Mouse (Mus musculus) left cerebral cortex, postnatal 4 days (tissue): Measurements from ENCODE around the gene 5730455P16Rik. TPM values are rescaled to one million over a fixed set of nuclear protein-coding genes. Genes with fewer than 3 reads are reported as not detected.
"Not testable (repeated sequence)": the region's sequence is repeated elsewhere in the genome, so short reads cannot be mapped to it uniquely, and the experiment has no call there.

ENCODE experiments used
- DNase-seq: peaks from one replicate; pipeline ENCODE4 v3.0.0-alpha.2; 2022
- intact Hi-C: fragments of 180-260 bp; cut with DNase I; formaldehyde crosslinking; loops from one replicate; pipeline ENCODE4 v1.15.1; 2025
- total RNA-seq, 2 experiments: library from RNA; stranded (reverse); gene quantifications; 2 replicates each; pipeline ENCODE4 v1.2.3; 2021

The 5730455P16Rik gene
- total RNA-seq, result 10 to 100 TPM; 41.1 to 45.2 TPM

GRCm38 (mm10) chr11:80377712-80378451 lies at the start of gene 5730455P16Rik:
TSS of gene 5730455P16Rik (minus strand) at chr11:80378034.
- intact Hi-C loops, result no loop called here
- peak; percentile 86 for DNase-seq

DNA sequence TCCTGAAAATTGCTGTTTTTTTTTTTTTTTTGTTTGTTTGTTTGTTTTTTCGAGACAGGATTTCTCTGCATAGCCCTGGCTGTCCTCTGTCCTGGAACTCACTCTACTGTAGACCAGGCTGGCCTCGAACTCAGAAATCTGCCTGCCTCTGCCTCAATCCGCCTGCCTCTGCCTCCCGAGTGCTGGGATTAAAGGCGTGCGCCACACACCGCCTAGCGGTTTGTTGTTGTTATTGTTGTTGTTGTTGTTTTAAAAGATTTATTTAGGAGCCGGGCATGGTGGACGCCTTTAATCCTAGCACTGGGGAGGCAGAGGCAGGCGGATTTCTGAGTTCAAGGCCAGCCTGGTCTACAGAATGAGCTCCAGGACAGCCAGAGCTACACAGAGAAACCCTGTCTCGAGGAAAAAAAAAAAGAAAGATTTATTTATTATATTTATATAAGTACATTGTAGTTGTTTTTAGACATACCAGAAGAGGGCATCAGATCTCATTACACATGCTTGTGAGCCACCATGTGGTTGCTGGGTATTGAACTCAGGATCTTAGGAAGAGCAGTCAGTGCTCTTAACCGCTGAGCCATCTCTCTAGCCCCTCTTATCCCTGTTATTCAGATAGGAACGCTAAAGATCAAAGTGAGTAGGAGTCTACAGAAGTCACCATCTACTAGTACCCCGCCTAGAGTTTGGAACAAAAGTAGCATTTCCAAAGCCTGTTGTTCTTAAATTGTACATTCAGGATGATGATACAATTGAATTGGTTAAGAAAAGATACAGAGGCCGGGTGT lies 48.4 kb upstream of the 5730455P16Rik start:
- intact Hi-C loops, result loop anchor here (5.0 kb wide), 1 partner anchor 246 kb away; no protein-coding TSS in a partner anchor
- DNase-seq, result not testable (repeated sequence)

DNA sequence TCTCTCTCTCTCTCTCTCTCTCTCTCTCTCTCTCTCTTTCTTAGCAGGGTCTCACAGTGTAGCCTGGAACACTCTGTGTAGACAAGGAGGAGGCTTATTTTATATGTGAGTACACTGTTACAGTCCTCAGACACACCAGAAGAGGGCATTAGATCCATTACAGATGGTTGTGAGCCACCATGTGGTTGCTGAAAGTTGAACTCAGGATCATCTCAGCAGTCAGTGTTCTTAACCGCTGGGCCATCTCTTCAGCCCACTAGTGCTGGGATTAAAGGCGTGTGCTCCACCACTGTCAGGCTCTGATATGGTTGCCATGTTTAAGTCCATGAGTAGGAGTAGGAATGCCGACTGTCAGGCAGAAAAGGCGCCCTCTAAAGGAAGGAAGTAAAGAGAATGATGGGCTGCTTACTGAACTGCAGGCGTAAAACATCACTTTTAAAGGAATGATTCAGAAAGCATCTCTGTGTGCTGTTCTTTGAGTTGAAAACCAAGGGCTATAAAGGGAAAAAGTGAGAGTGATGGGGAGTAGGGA lies 47.5 kb upstream of the 5730455P16Rik start:
- DNase-seq, result no peak
- intact Hi-C loops, result loop anchor here (5.0 kb wide), 1 partner anchor 247 kb away; no protein-coding TSS in a partner anchor

DNA sequence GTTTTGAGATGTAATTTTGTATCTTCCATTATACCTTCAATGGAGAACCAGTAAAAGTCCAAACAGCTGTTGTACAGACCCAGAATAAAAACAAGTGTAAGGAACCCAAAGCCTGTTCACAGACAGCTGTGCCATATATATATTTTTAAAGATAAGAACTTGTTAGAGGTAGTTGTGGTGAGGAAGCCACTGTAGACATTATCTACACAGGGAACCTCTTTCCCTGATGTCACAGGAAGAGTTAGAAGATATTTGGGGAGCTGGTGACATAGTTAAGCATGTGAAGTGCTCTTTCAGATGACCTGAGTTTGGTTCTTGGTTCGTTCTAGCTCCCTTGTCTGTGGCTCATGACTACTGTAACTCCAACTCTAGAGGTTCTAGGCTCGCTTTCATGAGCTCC lies 46.9 kb upstream of the 5730455P16Rik start:
- no peak for DNase-seq
- intact Hi-C loops, result loop anchor here (5.0 kb wide), 1 partner anchor 248 kb away; no protein-coding TSS in a partner anchor

- intact Hi-C loops, result no loop called here
- DNase-seq, result no peak
Observed at GRCm38 (mm10) chr11:80421421-80422047, 43.7 kb upstream of the 5730455P16Rik start.

GRCm38 (mm10) chr11:80420202-80420984 lies 42.6 kb upstream of the 5730455P16Rik start:
- intact Hi-C loops, result no loop called here
- no peak for DNase-seq

GRCm38 (mm10) chr11:80419743-80420142 lies 41.9 kb upstream of the 5730455P16Rik start:
- intact Hi-C loops, result no loop called here

DNA sequence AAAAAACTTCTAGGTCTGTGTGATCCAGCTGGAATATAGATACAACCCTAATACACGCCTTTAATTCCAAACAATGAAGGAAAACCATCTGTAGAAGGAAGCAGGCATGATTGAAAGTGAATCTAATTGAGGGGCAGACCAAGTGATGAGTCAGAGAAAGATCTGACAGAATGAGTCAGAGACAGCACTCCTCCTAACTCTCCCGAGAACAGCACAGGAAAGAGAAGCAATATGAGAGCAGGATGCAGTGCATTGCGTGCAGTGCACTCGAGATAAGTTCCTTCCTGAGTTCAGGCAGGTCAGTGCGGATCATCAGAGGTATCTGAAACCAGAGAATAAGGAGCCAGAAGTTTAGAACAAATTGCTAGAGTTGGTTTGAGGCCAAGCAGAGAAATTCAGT lies 39.3 kb upstream of the 5730455P16Rik start:
- DNase-seq, result no peak
- intact Hi-C loops, result no loop called here

More at GRCm38 (mm10) chr11:80419743-80420142, 41.9 kb upstream of the 5730455P16Rik start:
- DNase-seq, result no peak

DNA sequence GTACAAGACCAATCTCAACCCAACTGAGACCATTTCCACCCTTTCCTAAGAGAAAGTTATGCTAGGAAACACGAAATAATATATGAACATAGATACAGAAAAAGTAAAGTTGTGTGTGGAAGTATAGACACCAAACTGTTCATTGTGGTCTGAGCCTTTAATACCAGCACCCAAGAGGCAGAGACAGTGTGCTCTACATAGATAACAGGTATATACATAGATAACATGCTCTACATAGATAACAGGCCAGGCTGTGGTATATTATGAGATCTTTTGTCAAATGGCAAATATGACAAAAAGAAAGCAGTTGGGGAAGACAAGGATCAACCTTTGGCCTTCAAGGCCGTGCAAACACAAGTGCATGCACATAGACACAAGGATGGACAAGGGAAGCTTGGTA lies 32.5 kb upstream of the 5730455P16Rik start:
- DNase-seq, result no peak
- intact Hi-C loops, result no loop called here

- DNase-seq, intact Hi-C loops: not testable (repeated sequence)
Observed at GRCm38 (mm10) chr11:80407878-80408277, 30.0 kb upstream of the 5730455P16Rik start.

GRCm38 (mm10) chr11:80396617-80397016 lies 18.8 kb upstream of the 5730455P16Rik start:
- intact Hi-C loops, result no loop called here
- no peak for DNase-seq

- intact Hi-C loops, result no loop called here
- no peak for DNase-seq
Observed at GRCm38 (mm10) chr11:80395930-80396329, 18.1 kb upstream of the 5730455P16Rik start.

- intact Hi-C loops, result no loop called here
- DNase-seq, result no peak
Observed at GRCm38 (mm10) chr11:80391407-80392120, 13.7 kb upstream of the 5730455P16Rik start.

DNA sequence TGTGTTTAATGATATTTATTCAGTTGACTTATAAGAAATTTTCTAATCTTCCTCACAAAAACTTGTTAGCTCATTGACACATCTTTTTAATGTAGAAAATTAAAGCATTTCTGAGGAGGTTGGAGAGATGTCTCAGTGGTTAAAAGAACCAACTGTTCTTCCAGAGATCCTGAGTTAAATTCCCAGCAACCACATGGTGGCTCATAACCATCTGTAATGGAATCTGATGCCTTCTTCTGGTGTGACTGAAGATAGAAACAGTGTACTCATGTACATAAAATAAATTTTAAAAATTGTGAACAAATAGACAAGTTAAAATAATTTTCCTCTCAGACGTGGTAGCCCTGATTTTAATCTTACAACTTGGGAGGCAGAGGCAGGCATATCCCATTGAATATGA lies 12.1 kb upstream of the 5730455P16Rik start:
- intact Hi-C loops, result no loop called here
- DNase-seq, result no peak

DNA sequence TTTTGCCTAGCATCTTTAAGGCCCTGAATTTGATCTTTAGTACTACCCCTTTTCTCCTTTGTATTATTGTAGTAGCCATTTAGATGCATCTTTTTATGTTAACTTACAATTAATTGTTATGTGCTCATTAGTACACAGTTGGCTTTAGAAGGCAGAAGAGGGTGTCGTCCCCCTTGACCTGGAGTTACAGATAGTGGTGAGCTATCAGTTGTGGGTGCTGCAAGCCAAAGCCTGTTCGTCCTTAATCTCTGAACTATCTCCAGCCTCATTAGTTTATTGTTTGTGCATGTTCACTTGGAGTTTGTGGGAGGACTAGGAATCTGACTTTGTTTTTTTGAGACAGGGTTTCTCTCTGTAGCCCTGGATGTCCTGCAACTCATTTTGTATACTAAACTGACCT lies 9.0 kb upstream of the 5730455P16Rik start:
- intact Hi-C loops, result no loop called here
- no peak for DNase-seq

DNA sequence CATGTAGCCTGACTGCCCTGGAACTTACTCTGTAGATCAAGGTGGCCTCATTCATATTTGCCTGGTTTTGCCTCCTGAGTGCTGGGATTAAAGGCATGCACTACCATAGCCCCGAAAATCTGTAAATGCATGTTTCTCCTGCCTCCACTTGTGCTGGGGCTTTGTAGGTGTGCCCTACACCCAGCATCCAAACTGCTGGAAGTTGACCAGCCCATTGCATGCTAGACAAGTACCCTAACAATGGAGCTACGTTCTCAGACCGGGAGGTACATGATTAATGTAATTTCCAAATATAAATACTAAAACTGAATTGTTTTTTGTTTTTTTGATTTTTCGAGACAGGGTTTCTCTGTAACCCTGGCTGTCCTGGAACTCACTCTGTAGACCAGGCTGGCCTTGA lies 7.2 kb upstream of the 5730455P16Rik start:
- intact Hi-C loops, result no loop called here
- no peak for DNase-seq

GRCm38 (mm10) chr11:80384461-80384860 lies 6.6 kb upstream of the 5730455P16Rik start:
- DNase-seq, result no peak
- intact Hi-C loops, result no loop called here

GRCm38 (mm10) chr11:80383626-80384046 lies 5.8 kb upstream of the 5730455P16Rik start:
- DNase-seq, result peak; percentile 23
- intact Hi-C loops, result no loop called here

GRCm38 (mm10) chr11:80383019-80383625 lies 5.3 kb upstream of the 5730455P16Rik start, which contains the start of gene Zfp207:
TSS of gene Zfp207 (plus strand) at chr11:80383279.
- DNase-seq, result peak; percentile 99
- intact Hi-C loops, result no loop called here
